Mouse (Mus musculus): ENCODE measurements around the gene Gm45140. TPM values are rescaled to one million over a fixed set of nuclear protein-coding genes. Genes with fewer than 3 reads are reported as not detected.

Gm45140 gene
- polyA plus RNA-seq, 1 experiment from 2014 or later, result 3.0 TPM

- WGBS, result 41% methylated on average over 1 of the region's 1 CpGs
- H3K4me3 ChIP-seq (replicated peaks; ENCODE audit: low read length), result no peak overlapping the region
- H3K4me2 ChIP-seq (ENCODE audit: low read depth, low read length), result no peak overlapping the region
- no peak overlapping the region for H3K9ac ChIP-seq (ENCODE audit: low read length)
- H3K27me3 ChIP-seq (ENCODE audit: control insufficient read depth, insufficient read depth, low read length), result no peaks in the 10 kb centered on the region
- no peaks in the 10 kb centered on the region for H3K36me3 ChIP-seq (ENCODE audit: control insufficient read depth, insufficient read depth, low read length)
- H3K4me1 ChIP-seq (ENCODE audit: control insufficient read depth, insufficient read depth, low read length), result 0 out of 2 replicates have a peak, but pooled peaks cover 5% of the 10 kb centered on the region
- no peaks in the 10 kb centered on the region for H3K9me3 ChIP-seq (replicated peaks; ENCODE audit: control insufficient read depth, low read length)
- no peak overlapping the region for H3K27ac ChIP-seq (ENCODE audit: low read length)
- no peak for ATAC-seq (ENCODE audit: insufficient read depth, low FRiP score)
These were observed 37.5 kb upstream of the Gm45140 start for GRCm38 (mm10) chr6:87873104-87873503.

GRCm38 (mm10) chr6:87871240-87871639 lies 35.6 kb upstream of the Gm45140 start:
- WGBS, result 73% methylated on average over 7 of the region's 7 CpGs
- no peaks in the 10 kb centered on the region for H3K27me3 ChIP-seq (ENCODE audit: control insufficient read depth, insufficient read depth, low read length)
- no peak overlapping the region for H3K4me3 ChIP-seq (replicated peaks; ENCODE audit: low read length)
- no peak overlapping the region for H3K27ac ChIP-seq (ENCODE audit: low read length)
- H3K9ac ChIP-seq (ENCODE audit: low read length), result no peak overlapping the region
- 0 out of 2 replicates have a peak, but pooled peaks cover 5% of the 10 kb centered on the region for H3K4me1 ChIP-seq (ENCODE audit: control insufficient read depth, insufficient read depth, low read length)
- H3K36me3 ChIP-seq (ENCODE audit: control insufficient read depth, insufficient read depth, low read length), result no peaks in the 10 kb centered on the region
- H3K9me3 ChIP-seq (replicated peaks; ENCODE audit: control insufficient read depth, low read length), result no peaks in the 10 kb centered on the region
- H3K4me2 ChIP-seq (ENCODE audit: low read depth, low read length), result no peak overlapping the region
- ATAC-seq (ENCODE audit: insufficient read depth, low FRiP score), result no peak

GRCm38 (mm10) chr6:87870440-87870839 lies 34.8 kb upstream of the Gm45140 start:
- ATAC-seq (ENCODE audit: insufficient read depth, low FRiP score), result no peak

GRCm38 (mm10) chr6:87868871-87869506 lies 33.4 kb upstream of the Gm45140 start:
- no peaks in the 10 kb centered on the region for H3K9me3 ChIP-seq (replicated peaks; ENCODE audit: control insufficient read depth, low read length)
- H3K36me3 ChIP-seq (ENCODE audit: control insufficient read depth, insufficient read depth, low read length), result no peaks in the 10 kb centered on the region
- H3K4me1 ChIP-seq (ENCODE audit: control insufficient read depth, insufficient read depth, low read length), result 0 out of 2 replicates have a peak, but pooled peaks cover 5% of the 10 kb centered on the region
- H3K27me3 ChIP-seq (ENCODE audit: control insufficient read depth, insufficient read depth, low read length), result no peaks in the 10 kb centered on the region
- ATAC-seq (ENCODE audit: insufficient read depth, low FRiP score), result peak; percentile 68
- WGBS, result 52% methylated on average over 9 of the region's 9 CpGs
- no peak overlapping the region for H3K9ac ChIP-seq (ENCODE audit: low read length)
- no peak overlapping the region; the same call in 1 of the 2 replicates for H3K27ac ChIP-seq (ENCODE audit: low read length)
- no peak overlapping the region for H3K4me2 ChIP-seq (ENCODE audit: low read depth, low read length)
- no peak overlapping the region for H3K4me3 ChIP-seq (replicated peaks; ENCODE audit: low read length)

More at GRCm38 (mm10) chr6:87870440-87870839, 34.8 kb upstream of the Gm45140 start:
- H3K27ac ChIP-seq (ENCODE audit: low read length), result no peak overlapping the region
- no peaks in the 10 kb centered on the region for H3K27me3 ChIP-seq (ENCODE audit: control insufficient read depth, insufficient read depth, low read length)
- H3K4me2 ChIP-seq (ENCODE audit: low read depth, low read length), result no peak overlapping the region
- no peaks in the 10 kb centered on the region for H3K36me3 ChIP-seq (ENCODE audit: control insufficient read depth, insufficient read depth, low read length)
- no peak overlapping the region for H3K4me3 ChIP-seq (replicated peaks; ENCODE audit: low read length)
- H3K4me1 ChIP-seq (ENCODE audit: control insufficient read depth, insufficient read depth, low read length), result 0 out of 2 replicates have a peak, but pooled peaks cover 5% of the 10 kb centered on the region
- no peaks in the 10 kb centered on the region for H3K9me3 ChIP-seq (replicated peaks; ENCODE audit: control insufficient read depth, low read length)
- WGBS, result 24% methylated on average over 1 of the region's 1 CpGs
- no peak overlapping the region for H3K9ac ChIP-seq (ENCODE audit: low read length)

GRCm38 (mm10) chr6:87867256-87867655 lies 31.7 kb upstream of the Gm45140 start:
- Histone ChIP-seq H3K27ac (ENCODE audit: low read length) (no peak overlapping the region), H3K36me3 (ENCODE audit: control insufficient read depth, insufficient read depth, low read length) (no peaks in the 10 kb centered on the region), H3K9me3 (replicated peaks; ENCODE audit: control insufficient read depth, low read length) (no peaks in the 10 kb centered on the region), H3K4me3 (replicated peaks; ENCODE audit: low read length) (no peak overlapping the region), H3K27me3 (ENCODE audit: control insufficient read depth, insufficient read depth, low read length) (no peaks in the 10 kb centered on the region), H3K4me1 (ENCODE audit: control insufficient read depth, insufficient read depth, low read length) (0 out of 2 replicates have a peak, but pooled peaks cover 5% of the 10 kb centered on the region), H3K9ac (ENCODE audit: low read length) (no peak overlapping the region), H3K4me2 (ENCODE audit: low read depth, low read length) (no peak overlapping the region)
- WGBS, result 62% methylated on average over 2 of the region's 2 CpGs
- no peak for ATAC-seq (ENCODE audit: insufficient read depth, low FRiP score)

- ATAC-seq (ENCODE audit: insufficient read depth, low FRiP score), result no peak
- H3K27ac ChIP-seq (ENCODE audit: low read length), result no peak overlapping the region
These were observed 30.6 kb upstream of the Gm45140 start for GRCm38 (mm10) chr6:87866211-87866610.

GRCm38 (mm10) chr6:87857071-87857470 lies 21.5 kb upstream of the Gm45140 start:
- no peaks in the 10 kb centered on the region for H3K27me3 ChIP-seq (ENCODE audit: control insufficient read depth, insufficient read depth, low read length)
- no peak overlapping the region for H3K27ac ChIP-seq (ENCODE audit: low read length)
- H3K36me3 ChIP-seq (ENCODE audit: control insufficient read depth, insufficient read depth, low read length), result no peaks in the 10 kb centered on the region
- no peak for ATAC-seq (ENCODE audit: insufficient read depth, low FRiP score)
- no peak overlapping the region for H3K4me2 ChIP-seq (ENCODE audit: low read depth, low read length)
- no peaks in the 10 kb centered on the region for H3K4me1 ChIP-seq (ENCODE audit: control insufficient read depth, insufficient read depth, low read length)
- H3K9me3 ChIP-seq (replicated peaks; ENCODE audit: control insufficient read depth, low read length), result no peaks in the 10 kb centered on the region
- WGBS, result 26% methylated on average over 1 of the region's 1 CpGs
- no peak overlapping the region for H3K4me3 ChIP-seq (replicated peaks; ENCODE audit: low read length)
- H3K9ac ChIP-seq (ENCODE audit: low read length), result no peak overlapping the region

More at GRCm38 (mm10) chr6:87866211-87866610, 30.6 kb upstream of the Gm45140 start:
- H3K4me2 ChIP-seq (ENCODE audit: low read depth, low read length), result no peak overlapping the region
- H3K9ac ChIP-seq (ENCODE audit: low read length), result no peak overlapping the region
- H3K4me1 ChIP-seq (ENCODE audit: control insufficient read depth, insufficient read depth, low read length), result 0 out of 2 replicates have a peak, but pooled peaks cover 5% of the 10 kb centered on the region
- H3K4me3 ChIP-seq (replicated peaks; ENCODE audit: low read length), result no peak overlapping the region
- H3K27me3 ChIP-seq (ENCODE audit: control insufficient read depth, insufficient read depth, low read length), result no peaks in the 10 kb centered on the region
- no peaks in the 10 kb centered on the region for H3K9me3 ChIP-seq (replicated peaks; ENCODE audit: control insufficient read depth, low read length)
- 77% methylated on average over 6 of the region's 6 CpGs for WGBS
- H3K36me3 ChIP-seq (ENCODE audit: control insufficient read depth, insufficient read depth, low read length), result no peaks in the 10 kb centered on the region

- Histone ChIP-seq H3K9me3 (replicated peaks; ENCODE audit: control insufficient read depth, low read length) (no peaks in the 10 kb centered on the region), H3K4me3 (replicated peaks; ENCODE audit: low read length) (no peak overlapping the region)
These were observed 17.9 kb upstream of the Gm45140 start for GRCm38 (mm10) chr6:87853446-87853845.

GRCm38 (mm10) chr6:87851871-87852270 lies 16.3 kb upstream of the Gm45140 start:
- Histone ChIP-seq H3K9me3 (replicated peaks; ENCODE audit: control insufficient read depth, low read length) (no peaks in the 10 kb centered on the region), H3K36me3 (ENCODE audit: control insufficient read depth, insufficient read depth, low read length) (no peaks in the 10 kb centered on the region), H3K27ac (ENCODE audit: low read length) (no peak overlapping the region), H3K4me3 (replicated peaks; ENCODE audit: low read length) (no peak overlapping the region), H3K4me2 (ENCODE audit: low read depth, low read length) (no peak overlapping the region), H3K9ac (ENCODE audit: low read length) (no peak overlapping the region), H3K4me1 (ENCODE audit: control insufficient read depth, insufficient read depth, low read length) (peaks cover 16% of the 10 kb centered on the region), H3K27me3 (ENCODE audit: control insufficient read depth, insufficient read depth, low read length) (no peaks in the 10 kb centered on the region)
- no peak for ATAC-seq (ENCODE audit: insufficient read depth, low FRiP score)
- WGBS, result 78% methylated on average over 6 of the region's 6 CpGs

More at GRCm38 (mm10) chr6:87853446-87853845, 17.9 kb upstream of the Gm45140 start:
- Histone ChIP-seq H3K9ac (ENCODE audit: low read length) (no peak overlapping the region), H3K27me3 (ENCODE audit: control insufficient read depth, insufficient read depth, low read length) (no peaks in the 10 kb centered on the region), H3K4me1 (ENCODE audit: control insufficient read depth, insufficient read depth, low read length) (peaks cover 8% of the 10 kb centered on the region), H3K4me2 (ENCODE audit: low read depth, low read length) (no peak overlapping the region), H3K36me3 (ENCODE audit: control insufficient read depth, insufficient read depth, low read length) (no peaks in the 10 kb centered on the region), H3K27ac (ENCODE audit: low read length) (no peak overlapping the region)
- ATAC-seq (ENCODE audit: insufficient read depth, low FRiP score), result no peak
- WGBS, result 79% methylated on average over 4 of the region's 4 CpGs
